Mouse (Mus musculus) lung, embryonic 14.5 days (tissue): ENCODE data around the gene Iqch. TPM values are rescaled to one million over a fixed set of nuclear protein-coding genes. Genes with fewer than 3 reads are reported as not detected.
A peak's percentile ranks its signal among the peaks of the same experiment; 100 is the strongest.

Experiments used
- ATAC-seq: fragments of 200-750 bp; cut with Nextera tagmentation; 2 replicates; pipeline ENCODE4 v1.8.0; 2017; ENCODE audit warnings: mild to moderate bottlenecking, moderate TSS enrichment, moderate library complexity; ENCODE audit not compliant: insufficient read depth
- DNase-seq: peaks from one replicate; pipeline ENCODE4 v3.0.0-alpha.2; 2015
- H3K27ac ChIP-seq: fragments of 300-500 bp; sonication (generic); 2 replicates; pipeline ENCODE4 v1.5.1; 2014; ENCODE audit warnings: low read depth, mild to moderate bottlenecking, moderate library complexity
- H3K27me3 ChIP-seq: fragments of 300-500 bp; sonication (generic); 2 replicates; pipeline ENCODE4 v1.6.1; 2014; ENCODE audit warnings: low read length, control low read depth; ENCODE audit not compliant: insufficient read depth
- H3K36me3 ChIP-seq: fragments of 300-500 bp; sonication (generic); 2 replicates; pipeline ENCODE4 v1.6.1; 2014; ENCODE audit warnings: control low read depth; ENCODE audit not compliant: insufficient read depth
- H3K4me1 ChIP-seq: fragments of 300-500 bp; sonication (generic); 2 replicates; pipeline ENCODE4 v1.6.1; 2014; ENCODE audit warnings: antibody characterized with exemption, control low read depth; ENCODE audit not compliant: insufficient read depth
- H3K4me2 ChIP-seq: fragments of 300-500 bp; sonication (generic); 2 replicates; pipeline ENCODE4 v1.6.1; 2014; ENCODE audit warnings: mild to moderate bottlenecking
- H3K4me3 ChIP-seq: fragments of 300-500 bp; sonication (generic); 2 replicates; pipeline ENCODE4 v1.5.1; 2014; ENCODE audit warnings: low read depth, low read length
- H3K9ac ChIP-seq: fragments of 300-500 bp; sonication (generic); 2 replicates; pipeline ENCODE4 v1.6.1; 2014
- H3K9me3 ChIP-seq: fragments of 300-500 bp; sonication (generic); 2 replicates; pipeline ENCODE4 v1.6.1; 2016; ENCODE audit warnings: low read depth, low read length, control low read depth
- CTCF ChIP-seq: IDR thresholded peaks from 2 replicates; pipeline ENCODE4 v1.5.1; 2016; ENCODE audit warnings: antibody characterized with exemption, low read depth
- WGBS: fragments of 180-500 bp; shearing (Covaris S2); extraction: QIAGEN DNeasy Blood & Tissue Kit; methylation state at CpG from one replicate; pipeline ENCODE4 v1.1.7; 2014; 5-methylcytosine and 5-hydroxymethylcytosine counted together
- polyA plus RNA-seq: library from polyadenylated mRNA; unstranded; fragments of >200 nt; fragmentation: Nextera tagmentation; extraction: Ambion mirVana; gene quantifications from 2 replicates; pipeline ENCODE4 v1.2.1, GENCODE M21; 2014

The Iqch gene
- polyA plus RNA-seq, 1 experiment from 2014 or later, result 0.05 TPM

GRCm38 (mm10) chr9:63611967-63612366, 9.7 kb upstream of the Iqch start:
- no peaks in the 10 kb centered on the region for H3K9me3 ChIP-seq
- H3K27me3 ChIP-seq, result no peaks in the 10 kb centered on the region
- 44% methylated on average over 5 of the region's 5 CpGs for WGBS
- H3K4me3 ChIP-seq, result no peak overlapping the region
- no peak for TF ChIP-seq CTCF
- peak overlapping the region; percentile 40; the same call in 1 of the 2 replicates for H3K27ac ChIP-seq
- H3K4me2 ChIP-seq, result no peak overlapping the region
- no peak for ATAC-seq
- DNase-seq, result no peak
- peaks cover 2% of the 10 kb centered on the region; the same call in 1 of the 2 replicates for H3K36me3 ChIP-seq
- H3K4me1 ChIP-seq, result peaks cover 12% of the 10 kb centered on the region
- H3K9ac ChIP-seq, result no peak overlapping the region

GRCm38 (mm10) chr9:63610841-63611366, 8.6 kb upstream of the Iqch start:
- H3K27me3 ChIP-seq, result no peaks in the 10 kb centered on the region
- DNase-seq (peak; percentile 54), ATAC-seq (peak; percentile 48; the same call in 1 of the 2 replicates)
- no peak for TF ChIP-seq CTCF
- no peak overlapping the region for H3K9ac ChIP-seq
- peak overlapping the region; percentile 70 for H3K27ac ChIP-seq
- no peak overlapping the region for H3K4me2 ChIP-seq
- H3K36me3 ChIP-seq, result no peaks in the 10 kb centered on the region
- H3K4me3 ChIP-seq, result no peak overlapping the region
- H3K9me3 ChIP-seq, result no peaks in the 10 kb centered on the region
- WGBS, result 30% methylated on average over 13 of the region's 13 CpGs
- peaks cover 12% of the 10 kb centered on the region for H3K4me1 ChIP-seq

- Histone ChIP-seq H3K9ac (no peak overlapping the region), H3K4me2 (no peak overlapping the region), H3K36me3 (no peaks in the 10 kb centered on the region), H3K27ac (no peak overlapping the region), H3K27me3 (no peaks in the 10 kb centered on the region), H3K4me1 (peaks cover 12% of the 10 kb centered on the region), H3K9me3 (no peaks in the 10 kb centered on the region), H3K4me3 (no peak overlapping the region)
- DNase-seq, result no peak
- WGBS, result 92% methylated on average over 6 of the region's 6 CpGs
- ATAC-seq, result no peak
- TF ChIP-seq CTCF, result peak; percentile 32
Observed at GRCm38 (mm10) chr9:63610231-63610630, 7.9 kb upstream of the Iqch start.

GRCm38 (mm10) chr9:63609776-63610175, 7.5 kb upstream of the Iqch start:
- H3K4me3 ChIP-seq, result no peak overlapping the region
- ATAC-seq (no peak), DNase-seq (no peak)
- no peaks in the 10 kb centered on the region for H3K36me3 ChIP-seq
- TF ChIP-seq CTCF, result no peak
- no peak overlapping the region for H3K4me2 ChIP-seq
- no peak overlapping the region for H3K9ac ChIP-seq
- H3K27me3 ChIP-seq, result no peaks in the 10 kb centered on the region
- 91% methylated on average over 2 of the region's 2 CpGs for whole genome bisulfite sequencing
- H3K9me3 ChIP-seq, result no peaks in the 10 kb centered on the region
- peaks cover 12% of the 10 kb centered on the region for H3K4me1 ChIP-seq
- no peak overlapping the region for H3K27ac ChIP-seq

GRCm38 (mm10) chr9:63609246-63609645, 7.0 kb upstream of the Iqch start:
- Histone ChIP-seq H3K4me2 (no peak overlapping the region), H3K4me3 (no peak overlapping the region), H3K27me3 (no peaks in the 10 kb centered on the region), H3K27ac (no peak overlapping the region), H3K9me3 (no peaks in the 10 kb centered on the region), H3K9ac (no peak overlapping the region), H3K36me3 (no peaks in the 10 kb centered on the region), H3K4me1 (peaks cover 12% of the 10 kb centered on the region; the same call in 1 of the 2 replicates)
- 72% methylated on average over 8 of the region's 8 CpGs for WGBS
- ATAC-seq (no peak), DNase-seq (no peak)
- no peak for TF ChIP-seq CTCF

- H3K27ac ChIP-seq, result no peak overlapping the region
- no peaks in the 10 kb centered on the region for H3K36me3 ChIP-seq
- no peak overlapping the region for H3K4me3 ChIP-seq
- 73% methylated on average over 6 of the region's 6 CpGs for WGBS
- no peak overlapping the region for H3K9ac ChIP-seq
- DNase-seq, result no peak
- H3K9me3 ChIP-seq, result no peaks in the 10 kb centered on the region
- H3K4me1 ChIP-seq, result peaks cover 12% of the 10 kb centered on the region; the same call in 1 of the 2 replicates
- no peak for ATAC-seq
- no peak for TF ChIP-seq CTCF
- no peaks in the 10 kb centered on the region for H3K27me3 ChIP-seq
- no peak overlapping the region for H3K4me2 ChIP-seq
Observed at GRCm38 (mm10) chr9:63608006-63608405, 5.7 kb upstream of the Iqch start.

- no peak for DNase-seq
- Histone ChIP-seq H3K9me3 (no peaks in the 10 kb centered on the region), H3K4me2 (no peak overlapping the region), H3K9ac (no peak overlapping the region), H3K27me3 (no peaks in the 10 kb centered on the region), H3K36me3 (no peaks in the 10 kb centered on the region), H3K27ac (no peak overlapping the region), H3K4me3 (no peak overlapping the region), H3K4me1 (peaks cover 6% of the 10 kb centered on the region; the same call in 1 of the 2 replicates)
- no peak for ATAC-seq
- TF ChIP-seq CTCF, result 0 out of 2 replicates have a peak, but pooled peaks have one; percentile 22
- 68% methylated on average over 2 of the region's 2 CpGs for WGBS
Observed at GRCm38 (mm10) chr9:63606594-63606993, 4.3 kb upstream of the Iqch start.

- ATAC-seq (no peak), DNase-seq (no peak)
- no peak overlapping the region for H3K27ac ChIP-seq
- peak overlapping the region; percentile 95; the same call in 1 of the 2 replicates for H3K4me3 ChIP-seq
- peak overlapping the region; percentile 80 for H3K4me2 ChIP-seq
- TF ChIP-seq CTCF, result no peak
- H3K27me3 ChIP-seq, result no peaks in the 10 kb centered on the region
- H3K36me3 ChIP-seq, result no peaks in the 10 kb centered on the region
- 52% methylated on average over 6 of the region's 6 CpGs for WGBS
- no peaks in the 10 kb centered on the region for H3K9me3 ChIP-seq
- 0 out of 2 replicates have a peak overlapping the region, but pooled peaks have one; percentile 6 for H3K9ac ChIP-seq
- 0 out of 2 replicates have a peak, but pooled peaks cover 6% of the 10 kb centered on the region for H3K4me1 ChIP-seq
Observed at GRCm38 (mm10) chr9:63603849-63604248, 1.6 kb upstream of the Iqch start.
